Mouse (Mus musculus) brain, embryonic 14.5 days (tissue): ENCODE measurements at regions not wholly inside any gene's neighbourhood (a gene's known extent, or its start where the extent isn't known, plus 50 kb on each side); places are given as distances from the start of the nearest gene placed in this dataset.

Experiments used
- CTCF ChIP-seq: fragments of 200-500 bp; IDR thresholded peaks from 2 replicates; pipeline ENCODE4 v1.5.1; 2012; ENCODE audit warnings: inconsistent platforms, mild to moderate bottlenecking, moderate library complexity, borderline replicate concordance; ENCODE audit not compliant: insufficient read depth, insufficient read length; ENCODE audit errors: extremely low read depth
- POLR2A ChIP-seq: fragments of 200-500 bp; IDR thresholded peaks from 2 replicates; pipeline ENCODE4 v1.6.1; 2012; ENCODE audit warnings: mild to moderate bottlenecking, inconsistent platforms, borderline replicate concordance; ENCODE audit not compliant: poor library complexity, insufficient read depth, insufficient read length, severe bottlenecking; ENCODE audit errors: extremely low read depth

DNA sequence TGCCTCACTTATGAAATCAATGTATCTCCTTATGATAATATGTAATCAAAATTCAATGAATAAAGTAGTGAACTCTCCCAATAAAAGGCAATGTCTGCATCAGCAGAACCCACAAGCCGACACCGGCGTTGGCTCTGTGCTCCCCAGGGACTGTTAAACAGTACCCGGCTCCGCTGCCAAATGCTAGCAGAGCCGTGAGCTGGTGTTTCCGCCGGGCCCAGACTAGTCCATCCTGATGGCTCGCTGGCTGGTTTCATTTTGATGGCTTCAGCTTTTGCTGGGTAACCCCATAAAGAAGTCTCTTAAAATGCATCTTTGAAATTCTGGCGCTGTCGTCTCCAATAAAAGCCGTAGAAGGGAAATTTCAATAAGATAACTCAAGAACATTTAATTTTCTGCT, 468.8 kb downstream of the Tbc1d22a start:
- TF ChIP-seq CTCF (no peak), POLR2A (no peak)
